Mouse (Mus musculus): ENCODE measurements around the gene Olfr223. TPM values are rescaled to one million over a fixed set of nuclear protein-coding genes. Genes with fewer than 3 reads are reported as not detected.

The Olfr223 gene
- total and polyA plus RNA-seq, 3 experiments = not detected

DNA sequence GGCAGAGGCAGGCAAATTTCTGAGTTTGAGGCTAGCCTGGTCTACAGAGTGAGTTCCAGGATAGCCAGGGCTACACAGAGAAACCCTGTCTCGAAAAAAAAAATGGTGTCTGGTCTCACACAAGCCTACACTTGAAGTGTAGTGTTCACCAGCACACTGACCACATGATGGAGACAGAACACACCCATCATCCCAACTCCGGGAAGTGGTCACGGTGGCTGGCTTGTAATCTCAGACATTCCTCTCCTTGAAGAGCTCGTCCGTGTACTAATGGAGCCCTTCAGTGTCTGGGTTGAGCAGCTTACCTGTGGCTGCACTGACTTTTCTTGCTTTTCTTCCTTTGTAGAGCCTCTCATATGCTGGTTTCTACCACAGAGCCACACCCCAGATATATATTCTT lies 48.1 kb upstream of the Olfr223 start:
- Histone ChIP-seq H3K9ac (ENCODE audit: control insufficient read depth, low read depth, low read length, poor library complexity, severe bottlenecking) (no peak overlapping the region), H3K27ac (ENCODE audit: control insufficient read depth, low read depth, low read length) (no peak overlapping the region), H3K9me3 (replicated peaks; ENCODE audit: insufficient read depth, low read length) (no peaks in the 10 kb centered on the region), H3K79me2 (ENCODE audit: control insufficient read depth, insufficient read depth, low read length, poor library complexity) (no peaks in the 10 kb centered on the region), H3K36me3 (ENCODE audit: control insufficient read depth in 1 of 2, insufficient read depth in 2 of 2, low read length in 2 of 2) (peaks cover 0 to 15% of the 10 kb centered on the region in 2 experiments; a peak in 2 of 4 replicates), H3K27me3 (ENCODE audit: control insufficient read depth in 1 of 2, insufficient read depth in 2 of 2, low read length in 2 of 2) (peaks cover 2 to 6% of the 10 kb centered on the region in 2 experiments; a peak in 3 of 4 replicates), H3K4me3 (ENCODE audit: control insufficient read depth in 1 of 2, insufficient read depth in 1 of 2, low read depth in 2 of 2, low read length in 2 of 2) (no peak overlapping the region), H3K4me1 (ENCODE audit: control insufficient read depth in 1 of 2, insufficient read depth in 2 of 2, low read length in 2 of 2) (peaks cover 8 to 21% of the 10 kb centered on the region in 2 experiments)
- DNase-seq (ENCODE audit: low read depth, low spot score) = no peak
- TF ChIP-seq NRF1 (IDR thresholded peaks at IDR 0.05; ENCODE audit: insufficient read depth, low read depth, low read length, poor library complexity, severe bottlenecking) (no peak), MEF2A (IDR thresholded peaks at IDR 0.05; ENCODE audit: extremely low read depth, insufficient replicate concordance, low read depth, low read length, poor library complexity, severe bottlenecking) (no peak), GATA1 (IDR thresholded peaks at IDR 0.05; ENCODE audit: low read depth, low read length) (no peak), CHD2 (IDR thresholded peaks at IDR 0.05; ENCODE audit: low read length) (no peak), EP300 (IDR thresholded peaks at IDR 0.05; ENCODE audit: low read depth in 1 of 2, low read length in 2 of 2) (no peak), MYB (IDR thresholded peaks at IDR 0.05; ENCODE audit: low read depth, low read length) (no peak), MYC (IDR thresholded peaks at IDR 0.05; ENCODE audit: low read depth, low read length) (no peak), E2F4 (IDR thresholded peaks at IDR 0.05; ENCODE audit: borderline replicate concordance, low read depth, low read length) (no peak), USF2 (IDR thresholded peaks at IDR 0.05; ENCODE audit: borderline replicate concordance in 1 of 2, insufficient read depth in 1 of 2, low read depth in 1 of 2, low read length in 2 of 2) (no peak), BHLHE40 (IDR thresholded peaks at IDR 0.05; ENCODE audit: borderline replicate concordance, low read depth, low read length) (no peak), MAX (IDR thresholded peaks at IDR 0.05; ENCODE audit: low read length) (no peak), TAL1 (IDR thresholded peaks at IDR 0.05; ENCODE audit: low read length) (no peak), RAD21 (IDR thresholded peaks at IDR 0.05; ENCODE audit: low read depth, low read length) (no peak)

DNA sequence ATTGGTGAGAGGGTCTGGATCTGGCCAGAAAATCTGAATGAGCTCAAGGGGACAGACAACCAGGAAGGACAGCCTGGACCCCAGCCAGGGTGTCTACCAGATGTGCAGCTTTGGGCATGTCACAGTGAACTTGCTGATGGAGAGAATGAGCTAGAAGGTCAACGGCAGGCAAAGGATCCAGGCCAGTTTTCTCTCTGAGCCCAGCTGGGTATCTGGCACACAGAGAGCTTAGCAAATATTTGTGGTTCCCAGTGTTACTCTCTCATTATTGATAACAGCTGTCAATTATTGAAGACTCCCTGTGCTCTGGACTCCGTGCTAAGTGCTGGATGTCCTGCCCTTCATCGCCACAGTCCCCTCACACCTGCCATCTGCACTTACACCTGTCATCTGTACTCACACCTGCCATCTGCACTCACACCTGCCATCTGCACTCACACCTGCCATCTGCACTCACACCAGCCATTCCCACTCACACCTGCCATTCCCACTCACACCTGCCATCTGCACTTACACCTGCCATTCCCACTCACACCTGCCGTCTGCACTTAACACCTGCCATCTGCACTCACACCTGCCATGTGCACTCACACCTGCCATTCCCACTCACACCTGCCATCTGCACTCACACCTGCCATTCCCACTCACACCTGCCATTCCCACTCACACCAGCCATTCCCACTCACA lies 47.0 kb upstream of the Olfr223 start:
- Histone ChIP-seq H3K4me3 (ENCODE audit: control insufficient read depth in 1 of 2, insufficient read depth in 1 of 2, low read depth in 2 of 2, low read length in 2 of 2) (no peak overlapping the region), H3K27me3 (ENCODE audit: control insufficient read depth in 1 of 2, insufficient read depth in 2 of 2, low read length in 2 of 2) (peaks cover 2 to 3% of the 10 kb centered on the region in 2 experiments; a peak in 2 of 4 replicates)

More for the DNA sequence above, 47.0 kb upstream of the Olfr223 start:
- H3K4me1 ChIP-seq (ENCODE audit: control insufficient read depth in 1 of 2, insufficient read depth in 2 of 2, low read length in 2 of 2) = peaks cover 8 to 26% of the 10 kb centered on the region in 2 experiments
- TF ChIP-seq NELFE (IDR thresholded peaks at IDR 0.05; ENCODE audit: low read depth, low read length) (no peak), HCFC1 (IDR thresholded peaks at IDR 0.05; ENCODE audit: low read depth, low read length) (no peak), JUND (IDR thresholded peaks at IDR 0.05; ENCODE audit: low read depth, low read length) (no peak), CHD2 (IDR thresholded peaks at IDR 0.05; ENCODE audit: low read length) (no peak), TCF12 (IDR thresholded peaks at IDR 0.05; ENCODE audit: low read depth, low read length) (no peak), NRF1 (IDR thresholded peaks at IDR 0.05; ENCODE audit: insufficient read depth, low read depth, low read length, poor library complexity, severe bottlenecking) (no peak), ZKSCAN1 (IDR thresholded peaks at IDR 0.05; ENCODE audit: low read depth, low read length) (no peak), USF1 (IDR thresholded peaks at IDR 0.05; ENCODE audit: low read depth, low read length) (no peak), POLR2AphosphoS2 (IDR thresholded peaks at IDR 0.05; ENCODE audit: low read length) (no peak), SMC3 (IDR thresholded peaks at IDR 0.05; ENCODE audit: low read depth, low read length) (no peak)
- H3K9ac ChIP-seq (ENCODE audit: control insufficient read depth, low read depth, low read length, poor library complexity, severe bottlenecking) = no peak overlapping the region
- H3K27ac ChIP-seq (ENCODE audit: control insufficient read depth, low read depth, low read length) = no peak overlapping the region
- H3K9me3 ChIP-seq (replicated peaks; ENCODE audit: insufficient read depth, low read length) = no peaks in the 10 kb centered on the region
- no peak for DNase-seq (ENCODE audit: low read depth, low spot score)
- H3K36me3 ChIP-seq (ENCODE audit: control insufficient read depth in 1 of 2, insufficient read depth in 2 of 2, low read length in 2 of 2) = peaks cover 0 to 20% of the 10 kb centered on the region in 2 experiments; a peak in 2 of 4 replicates
- H3K79me2 ChIP-seq (ENCODE audit: control insufficient read depth, insufficient read depth, low read length, poor library complexity) = no peaks in the 10 kb centered on the region

All from MEL (cell line).